Mouse (Mus musculus) brain, embryonic 14.5 days (tissue): Measurements from ENCODE around the gene Amh. TPM values are rescaled to one million over a fixed set of nuclear protein-coding genes. Genes with fewer than 3 reads are reported as not detected.

Experiments used
- DNase-seq: peaks from one replicate; pipeline ENCODE4 v3.0.0-alpha.2; 2011; ENCODE audit warnings: low read depth
- CTCF ChIP-seq: fragments of 200-500 bp; IDR thresholded peaks from 2 replicates; pipeline ENCODE4 v1.5.1; 2012; ENCODE audit warnings: inconsistent platforms, mild to moderate bottlenecking, moderate library complexity, borderline replicate concordance; ENCODE audit not compliant: insufficient read depth, insufficient read length; ENCODE audit errors: extremely low read depth
- POLR2A ChIP-seq: fragments of 200-500 bp; IDR thresholded peaks from 2 replicates; pipeline ENCODE4 v1.6.1; 2012; ENCODE audit warnings: mild to moderate bottlenecking, inconsistent platforms, borderline replicate concordance; ENCODE audit not compliant: poor library complexity, insufficient read depth, insufficient read length, severe bottlenecking; ENCODE audit errors: extremely low read depth
- polyA plus RNA-seq: library from polyadenylated mRNA; depleted of rRNA; stranded (reverse); fragments of >200 nt; gene quantifications from 2 replicates; pipeline ENCODE4 v1.2.3, GENCODE M21; 2012

Amh gene
- polyA plus RNA-seq, 1 experiment: 1.7 TPM

DNA sequence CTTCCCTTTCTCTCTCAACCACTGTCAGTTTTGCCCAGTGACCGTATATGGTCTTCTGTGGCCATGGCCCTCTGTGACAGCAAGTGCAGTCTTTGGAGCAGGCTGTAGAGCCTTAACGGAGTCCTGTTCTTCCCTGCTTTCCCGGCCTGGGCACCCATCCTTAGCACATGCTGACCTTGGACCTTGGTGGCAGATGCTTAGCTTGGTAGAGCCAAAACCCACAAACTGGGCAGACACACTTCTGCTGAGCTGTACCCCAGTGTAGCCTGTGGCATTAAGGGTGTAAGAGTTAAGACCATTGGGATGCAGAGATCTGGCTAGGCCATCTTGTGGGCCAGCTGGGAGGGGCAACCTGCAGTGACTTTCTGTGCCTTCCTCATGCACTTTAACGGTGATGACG lies 31.2 kb upstream of the Amh start:
- no peak for TF ChIP-seq CTCF
- TF ChIP-seq POLR2A: no peak
- DNase-seq: no peak

DNA sequence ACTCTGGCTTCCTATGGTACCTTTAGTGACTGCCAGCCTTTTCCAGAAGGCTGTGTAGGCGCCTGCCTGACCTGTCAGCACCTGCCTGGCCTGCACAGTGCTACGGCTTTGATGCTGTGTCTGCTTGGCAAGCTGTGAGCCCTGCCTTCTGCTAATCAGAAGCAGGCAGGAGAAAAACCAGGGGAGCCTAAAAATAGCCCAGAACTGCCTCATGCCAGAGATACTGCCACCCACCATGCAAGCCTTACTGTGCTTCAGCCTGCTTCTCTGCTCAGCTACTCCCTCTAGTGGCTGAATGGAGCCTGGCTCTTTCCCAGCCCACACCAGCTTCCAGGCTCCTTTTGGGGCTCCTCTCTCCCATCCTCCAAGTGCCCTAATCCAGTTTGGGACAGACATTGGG lies 30.5 kb upstream of the Amh start:
- peak; percentile 82 for DNase-seq
- TF ChIP-seq CTCF (peak; percentile 87), POLR2A (no peak)

DNA sequence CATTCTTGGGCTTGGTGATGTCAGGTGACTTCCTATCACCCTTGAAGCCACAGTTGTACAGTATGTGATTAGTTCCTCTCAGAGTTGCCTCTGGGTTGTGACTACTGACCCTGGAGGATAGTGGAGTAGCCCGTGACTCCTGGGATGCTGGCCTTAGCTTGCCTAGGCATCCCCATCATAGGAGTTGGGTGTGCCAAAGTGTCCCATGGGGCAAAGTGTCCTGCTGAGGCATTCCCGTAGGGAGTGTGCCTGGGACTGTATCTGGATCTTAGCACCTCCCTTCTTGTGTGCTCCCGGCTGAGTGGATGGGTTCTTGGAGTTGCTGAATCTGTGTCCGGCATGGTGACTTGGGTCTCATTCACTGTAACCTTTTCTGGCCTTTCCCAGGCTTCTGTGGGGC lies 30.1 kb upstream of the Amh start:
- TF ChIP-seq POLR2A (no peak), CTCF (no peak)
- DNase-seq: no peak

DNA sequence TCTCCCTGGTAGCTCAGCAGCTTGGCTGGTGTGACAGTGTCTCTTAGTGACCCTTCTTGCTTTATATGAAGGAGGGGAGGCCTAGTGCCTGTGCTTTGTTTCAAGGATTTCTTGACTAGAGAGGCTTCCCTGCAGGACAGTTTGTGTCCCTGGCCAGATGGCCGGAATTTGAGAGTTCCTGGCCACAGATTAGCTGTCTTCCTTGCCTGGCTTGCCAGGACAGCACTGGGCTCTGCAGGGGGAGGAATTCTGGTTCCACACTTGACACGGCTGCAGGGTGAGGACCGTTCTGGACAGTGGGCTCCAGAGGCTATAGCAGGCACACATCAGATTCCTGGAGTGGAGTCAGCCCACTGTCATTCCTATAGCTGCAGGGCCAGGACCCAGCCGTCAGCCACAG lies 29.3 kb upstream of the Amh start:
- no peak for DNase-seq
- TF ChIP-seq POLR2A (no peak), CTCF (no peak)

DNA sequence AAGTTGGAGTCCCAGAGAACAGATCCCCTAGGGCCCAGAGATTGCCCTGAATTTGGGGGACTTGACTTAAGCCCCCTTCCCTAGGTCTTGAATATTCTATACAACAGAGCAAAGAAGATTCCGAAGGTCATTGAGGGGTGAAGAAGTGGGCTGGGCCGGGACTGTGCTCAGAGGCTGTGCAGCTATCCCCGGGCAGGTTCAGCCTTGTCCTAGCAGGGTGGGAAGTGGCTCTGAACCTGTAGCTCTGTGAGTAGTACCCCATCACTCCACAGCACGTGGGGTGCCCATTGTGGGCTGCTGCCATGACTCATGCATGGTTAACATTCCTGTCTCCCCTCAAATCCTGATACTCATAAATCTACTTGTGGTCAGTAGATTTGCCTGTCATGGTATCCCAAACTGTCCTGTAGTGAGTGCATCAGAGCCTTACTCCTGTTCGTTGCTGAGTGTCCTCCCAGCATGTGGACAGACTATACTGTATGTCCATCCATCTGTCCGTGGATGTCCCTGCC lies 28.6 kb upstream of the Amh start:
- TF ChIP-seq CTCF (no peak), POLR2A (no peak)
- no peak for DNase-seq

DNA sequence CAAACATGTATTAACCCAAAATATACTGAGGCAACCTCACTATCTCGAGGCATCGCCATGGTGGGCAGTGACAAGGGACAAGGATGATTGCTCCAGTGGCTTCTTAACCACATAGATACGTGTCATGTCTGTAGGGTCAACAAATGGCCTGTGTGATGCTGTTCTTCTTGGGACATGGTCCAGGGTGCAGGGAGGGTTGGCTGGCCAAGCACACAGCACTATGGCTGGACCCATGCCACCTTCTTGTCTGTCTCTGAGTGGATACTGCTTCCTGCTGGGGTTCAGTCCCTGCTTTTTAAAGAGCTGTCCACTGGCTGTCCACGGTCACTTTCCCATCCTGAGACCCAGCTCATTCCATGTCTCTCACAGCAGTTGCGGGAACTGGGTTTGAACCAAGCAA lies 27.9 kb upstream of the Amh start:
- no peak for TF ChIP-seq CTCF
- TF ChIP-seq POLR2A: no peak
- no peak for DNase-seq

DNA sequence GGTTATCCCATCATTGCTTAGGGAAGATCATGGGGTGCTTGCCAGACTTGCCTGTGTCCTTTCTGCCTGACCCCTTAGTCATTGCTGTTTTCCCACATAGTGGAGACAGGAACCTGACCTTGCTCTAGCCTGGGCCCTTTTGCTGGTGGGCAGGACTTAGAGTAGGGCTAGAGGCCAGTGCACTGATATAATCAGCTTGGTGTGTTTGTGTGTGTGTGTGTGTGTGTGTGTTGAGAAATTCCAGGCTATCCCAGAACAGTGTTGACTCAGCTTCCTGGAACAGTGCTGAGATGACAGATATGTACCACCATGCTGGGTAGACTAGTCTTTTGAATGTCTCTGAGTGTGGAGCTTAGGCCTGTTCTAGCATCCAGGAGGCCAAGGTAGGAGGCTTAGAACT lies 25.5 kb upstream of the Amh start:
- DNase-seq: no peak
- no peak for TF ChIP-seq POLR2A
- TF ChIP-seq CTCF: no peak

DNA sequence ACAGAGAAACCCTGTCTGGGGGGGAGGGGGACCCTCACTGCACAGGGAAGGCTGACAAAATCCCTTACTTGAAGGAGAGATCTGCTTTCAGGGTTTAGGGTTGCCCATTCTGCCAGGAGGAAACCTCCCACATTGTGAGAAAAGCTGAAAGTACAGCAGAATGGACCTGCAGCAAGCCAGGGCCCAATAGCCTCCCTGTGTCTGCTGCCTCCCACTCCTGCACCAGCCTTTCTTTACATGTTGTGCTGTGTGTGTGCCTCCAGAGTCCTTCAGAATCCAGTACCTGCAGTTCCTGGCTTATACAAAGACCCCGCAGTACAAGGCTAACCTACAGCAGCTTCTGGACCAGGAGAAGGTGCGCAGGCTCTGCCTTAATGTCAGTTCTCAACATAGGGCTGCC lies 20.7 kb upstream of the Amh start:
- TF ChIP-seq CTCF (no peak), POLR2A (no peak)
- DNase-seq: no peak

DNA sequence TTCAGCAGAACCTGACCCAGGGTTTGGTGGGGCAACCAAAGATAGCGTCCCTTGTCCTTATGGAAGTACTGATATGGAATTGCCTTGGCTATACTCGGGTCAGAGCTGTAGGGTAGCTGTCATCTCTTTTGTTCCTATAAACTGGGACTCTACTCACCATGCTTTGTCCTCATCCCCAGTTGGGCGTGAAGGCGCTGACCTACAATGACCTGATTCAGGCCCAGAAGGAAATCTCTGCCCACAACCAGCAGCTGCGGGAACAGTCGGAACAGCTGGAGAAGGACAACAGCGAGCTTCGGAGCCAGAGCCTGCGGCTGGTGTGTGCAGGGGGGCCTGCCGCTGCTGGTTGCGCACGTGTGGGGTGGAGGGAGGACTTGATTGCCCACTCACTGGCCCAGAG lies 20.2 kb upstream of the Amh start:
- DNase-seq: no peak
- no peak for TF ChIP-seq CTCF
- TF ChIP-seq POLR2A: no peak

DNA sequence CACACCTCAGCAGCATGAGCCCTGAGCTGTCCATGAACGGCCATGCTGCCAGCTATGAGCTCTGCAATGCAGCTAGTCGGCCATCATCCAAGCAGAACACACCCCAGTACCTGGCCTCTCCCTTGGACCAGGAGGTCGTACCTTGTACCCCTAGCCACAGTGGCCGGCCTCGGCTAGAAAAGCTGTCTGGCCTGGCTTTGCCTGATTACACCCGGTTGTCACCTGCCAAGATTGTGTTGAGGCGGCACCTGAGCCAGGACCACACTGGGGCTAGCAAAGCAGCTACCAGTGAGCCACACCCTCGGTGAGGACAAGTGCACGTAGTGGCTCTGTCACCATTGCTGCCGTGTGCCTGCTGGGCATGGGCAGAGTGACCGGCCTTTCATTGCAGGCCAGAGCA lies 19.1 kb upstream of the Amh start:
- TF ChIP-seq CTCF (no peak), POLR2A (no peak)

DNA sequence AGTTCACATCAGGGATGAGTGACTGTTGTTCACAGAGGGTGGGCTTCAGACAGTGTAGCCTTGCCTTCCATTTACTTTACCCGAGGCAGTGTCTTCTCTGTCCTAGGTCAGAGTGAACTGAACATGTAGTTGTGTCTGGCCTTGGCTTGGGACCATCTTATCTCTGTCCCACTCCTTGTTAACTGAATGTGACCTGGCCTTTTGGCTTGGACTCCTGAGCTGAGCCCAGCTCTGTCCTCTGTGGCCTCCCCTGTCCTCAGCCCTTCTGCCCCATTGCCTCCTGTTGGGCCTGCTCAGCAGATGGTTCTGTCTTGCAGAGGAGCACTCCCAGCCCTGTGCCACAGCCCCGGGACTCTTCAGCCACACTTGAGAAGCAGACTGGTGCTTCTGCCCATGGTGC lies 17.5 kb upstream of the Amh start:
- no peak for DNase-seq
- TF ChIP-seq POLR2A: no peak
- no peak for TF ChIP-seq CTCF

More for the DNA sequence above, 19.1 kb upstream of the Amh start:
- DNase-seq: no peak

DNA sequence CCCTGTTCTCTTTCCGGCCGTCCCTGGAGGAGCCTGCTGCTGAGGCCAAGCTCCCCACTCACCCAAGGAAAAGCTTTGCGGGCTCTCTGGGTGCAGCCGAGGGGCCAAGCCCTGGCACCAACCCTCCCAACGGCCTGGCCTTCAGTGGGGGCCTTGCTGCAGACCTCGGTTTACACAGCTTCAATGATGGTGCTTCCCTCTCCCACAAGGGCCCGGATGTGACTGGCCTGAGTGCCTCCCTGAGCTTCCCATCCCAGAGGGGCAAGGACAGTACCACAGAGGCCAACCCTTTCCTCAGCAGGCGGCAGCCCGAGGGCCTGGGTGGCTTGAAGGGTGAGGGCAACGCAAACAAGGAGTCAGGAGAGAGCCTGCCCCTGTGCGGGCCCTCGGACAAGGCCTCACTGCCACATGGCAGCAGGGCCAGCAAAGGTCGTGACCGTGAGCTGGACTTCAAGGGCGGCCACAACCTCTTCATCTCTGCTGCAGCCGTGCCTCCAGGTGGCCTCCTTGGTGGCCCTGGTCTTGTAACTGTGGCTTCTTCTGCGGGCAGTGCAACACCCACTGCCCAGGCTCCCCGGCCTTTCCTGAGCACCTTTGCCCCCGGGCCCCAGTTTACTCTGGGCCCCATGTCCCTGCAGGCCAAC lies 14.2 kb upstream of the Amh start:
- no peak for DNase-seq
- TF ChIP-seq POLR2A: no peak
- TF ChIP-seq CTCF: no peak
